Mouse (Mus musculus) brain, adult 2 months (tissue): ENCODE data around the gene Mrps26.
A peak's percentile ranks its signal among the peaks of the same experiment; 100 is the strongest.
"Not testable (repeated sequence)": the region's sequence is repeated elsewhere in the genome, so short reads cannot be mapped to it uniquely, and the experiment has no call there.

Experiments used
- DNase-seq: peaks from one replicate; pipeline ENCODE4 v3.0.0; 2011; ENCODE audit warnings: low read depth, low spot score

Gene Mrps26

GRCm38 (mm10) chr2:130563212-130564055 lies at the start of gene Mrps26:
Mrps26 (plus strand) TSS chr2:130563742.
- DNase-seq = peak; percentile 98

GRCm38 (mm10) chr2:130513907-130514306 lies 49.6 kb upstream of the Mrps26 start:
- DNase-seq = no peak

GRCm38 (mm10) chr2:130515791-130516190 lies 47.8 kb upstream of the Mrps26 start:
- peak; percentile 28 for DNase-seq

GRCm38 (mm10) chr2:130521927-130522326 lies 41.6 kb upstream of the Mrps26 start:
- DNase-seq = peak; percentile 16

GRCm38 (mm10) chr2:130525480-130525879 lies 38.1 kb upstream of the Mrps26 start:
- not testable (repeated sequence) for DNase-seq

- peak; percentile 48 for DNase-seq
Measured at GRCm38 (mm10) chr2:130528457-130528856, 35.1 kb upstream of the Mrps26 start.

- no peak for DNase-seq
Measured at GRCm38 (mm10) chr2:130529290-130529689, 34.3 kb upstream of the Mrps26 start.

GRCm38 (mm10) chr2:130529925-130530324 lies 33.6 kb upstream of the Mrps26 start:
- DNase-seq = no peak

- DNase-seq = no peak
Measured at GRCm38 (mm10) chr2:130532201-130532600, 31.3 kb upstream of the Mrps26 start.

GRCm38 (mm10) chr2:130535017-130535416 lies 28.5 kb upstream of the Mrps26 start:
- DNase-seq = no peak

GRCm38 (mm10) chr2:130536890-130537289 lies 26.7 kb upstream of the Mrps26 start:
- no peak for DNase-seq

GRCm38 (mm10) chr2:130538876-130539546 lies 24.5 kb upstream of the Mrps26 start:
- DNase-seq = no peak

- DNase-seq = no peak
Measured at GRCm38 (mm10) chr2:130540266-130540665, 23.3 kb upstream of the Mrps26 start.

- no peak for DNase-seq
Measured at GRCm38 (mm10) chr2:130546957-130547356, 16.6 kb upstream of the Mrps26 start.

GRCm38 (mm10) chr2:130554841-130555240 lies 8.7 kb upstream of the Mrps26 start:
- no peak for DNase-seq

- no peak for DNase-seq
Measured at GRCm38 (mm10) chr2:130556292-130556691, 7.2 kb upstream of the Mrps26 start.

- no peak for DNase-seq
Measured at GRCm38 (mm10) chr2:130557462-130557861, 6.1 kb upstream of the Mrps26 start.

GRCm38 (mm10) chr2:130558015-130558414 lies 5.5 kb upstream of the Mrps26 start:
- no peak for DNase-seq

- no peak for DNase-seq
Measured at GRCm38 (mm10) chr2:130564063-130564462, 521 bp downstream of the Mrps26 start.

GRCm38 (mm10) chr2:130564983-130565382 lies 1.4 kb downstream of the Mrps26 start:
- DNase-seq = peak; percentile 31

- DNase-seq = no peak
Measured at GRCm38 (mm10) chr2:130568921-130569320, 5.4 kb downstream of the Mrps26 start.

GRCm38 (mm10) chr2:130569926-130570325 lies 6.4 kb downstream of the Mrps26 start:
- no peak for DNase-seq

GRCm38 (mm10) chr2:130574960-130575359 lies 11.4 kb downstream of the Mrps26 start:
- DNase-seq = no peak
